Mouse (Mus musculus) heart, adult 2 months (tissue): ENCODE results near the gene Snph.

ENCODE experiments used
- CTCF ChIP-seq: fragments of 200-600 bp; IDR thresholded peaks from 2 replicates; pipeline ENCODE4 v1.8.1; 2022; ENCODE audit warnings: antibody characterized with exemption, mild to moderate bottlenecking, moderate library complexity
- POLR2A ChIP-seq: fragments of 200-500 bp; IDR thresholded peaks from 2 replicates; pipeline ENCODE4 v1.6.1; 2011; ENCODE audit warnings: mild to moderate bottlenecking, low read depth, low read length, control low read depth; ENCODE audit not compliant: insufficient read depth

DNA sequence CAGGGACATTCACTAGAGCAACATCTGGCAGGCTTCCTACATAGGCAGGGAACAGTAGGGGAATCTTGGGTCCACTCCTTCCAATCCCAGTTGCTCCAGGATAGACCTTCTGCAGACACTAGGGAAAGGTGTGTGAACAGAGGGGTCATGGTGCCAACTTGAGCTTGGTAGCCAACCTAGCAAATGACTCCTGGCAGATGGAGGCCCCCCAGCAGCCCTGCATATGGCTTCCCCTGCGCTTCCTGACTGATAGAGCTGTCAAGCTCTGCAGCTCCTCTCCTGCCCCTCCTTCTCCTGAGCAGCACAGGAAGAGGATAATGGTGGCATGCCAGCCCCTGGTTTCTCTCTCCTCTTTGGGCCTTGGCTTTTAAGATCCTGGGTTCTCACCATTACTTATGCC is 24.0 kb downstream of the Snph start:
- TF ChIP-seq CTCF (no peak), POLR2A (no peak)
